Mouse (Mus musculus): ENCODE measurements around the gene Etv3. TPM values are rescaled to one million over a fixed set of nuclear protein-coding genes. Genes with fewer than 3 reads are reported as not detected.

The Etv3 gene
- total and polyA plus RNA-seq, 3 experiments = 7.4 to 10.4 TPM; not detected in 1

DNA sequence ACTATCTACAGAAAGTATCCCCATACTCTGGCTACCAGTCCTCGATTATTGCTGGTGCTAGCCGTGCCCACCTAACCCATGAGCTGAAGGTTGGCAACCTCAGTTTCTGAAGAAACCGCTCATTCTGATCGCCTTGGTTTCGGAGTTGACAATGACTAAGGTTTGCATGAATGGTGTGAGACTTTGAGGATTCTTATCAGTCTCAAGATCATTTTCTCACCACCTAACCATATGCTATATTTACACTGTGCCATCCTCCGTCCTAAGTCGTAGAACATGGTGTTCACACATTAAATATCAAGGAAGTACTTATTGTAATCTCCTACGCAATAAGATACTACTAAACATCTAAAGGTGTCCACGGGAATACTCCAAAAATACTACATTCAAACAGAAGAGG lies 1.5 kb upstream of the Etv3 start:
- H3K79me2 ChIP-seq (ENCODE audit: control insufficient read depth, insufficient read depth, low read length, poor library complexity) = peaks cover 11% of the 10 kb centered on the region
- peaks cover 2 to 6% of the 10 kb centered on the region in 2 experiments; a peak in 3 of 4 replicates for H3K4me1 ChIP-seq (ENCODE audit: control insufficient read depth in 1 of 2, insufficient read depth in 2 of 2, low read length in 2 of 2)

DNA sequence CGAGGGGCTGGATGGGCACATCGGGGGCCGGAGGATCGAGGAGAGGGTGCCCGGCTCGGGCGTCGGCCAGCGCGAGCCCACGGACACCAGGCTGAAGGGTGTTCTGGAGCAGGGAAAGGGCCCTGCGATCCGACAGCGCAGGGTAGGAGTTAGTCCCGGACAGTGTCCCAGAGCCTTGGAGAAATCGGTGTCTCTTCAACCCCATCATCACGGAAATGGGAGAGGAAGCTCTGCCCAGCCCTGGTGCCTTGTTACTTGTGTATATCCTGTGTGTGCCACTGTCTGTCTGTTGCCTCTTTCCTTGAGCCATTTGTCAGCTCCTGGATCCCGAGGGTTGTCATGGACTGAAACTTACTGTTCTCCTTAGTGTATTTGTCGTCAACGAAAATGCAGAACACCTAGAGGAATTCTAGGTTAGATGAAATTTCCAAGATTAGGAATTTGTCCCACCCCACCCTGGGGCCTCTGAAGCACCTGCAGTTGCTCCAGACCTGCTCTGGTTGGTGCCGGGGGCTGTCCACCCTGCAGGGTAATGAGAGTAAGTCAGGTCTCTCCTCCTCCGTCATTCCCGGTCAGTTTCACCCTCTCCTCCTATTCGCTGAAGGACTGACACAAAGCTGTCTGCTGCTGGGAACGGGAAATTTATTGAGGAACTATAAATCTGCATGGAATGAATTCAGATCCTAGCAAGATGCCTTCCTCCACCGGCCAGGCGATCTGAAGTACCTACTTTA lies 797 bp downstream of the Etv3 start:
- peaks cover 0 to 2% of the 10 kb centered on the region in 2 experiments for H3K27me3 ChIP-seq (ENCODE audit: control insufficient read depth in 1 of 2, insufficient read depth in 2 of 2, low read length in 2 of 2)
- H3K36me3 ChIP-seq (ENCODE audit: control insufficient read depth in 1 of 2, insufficient read depth in 2 of 2, low read length in 2 of 2) = peaks cover 3 to 9% of the 10 kb centered on the region in 2 experiments; a peak in 3 of 4 replicates
- DNase-seq (ENCODE audit: low read depth, low spot score) = peak; percentile 50
- TF ChIP-seq TBP (IDR thresholded peaks at IDR 0.05; ENCODE audit: low read depth, low read length) (no peak), SIN3A (IDR thresholded peaks at IDR 0.05; ENCODE audit: low read length) (peak; percentile 7; the same call in 1 of the 2 replicates)
- peak overlapping the region; percentile 88 for H3K9ac ChIP-seq (ENCODE audit: control insufficient read depth, low read depth, low read length, poor library complexity, severe bottlenecking)
- H3K9me3 ChIP-seq (replicated peaks; ENCODE audit: insufficient read depth, low read length) = no peaks in the 10 kb centered on the region
- H3K4me1 ChIP-seq (ENCODE audit: control insufficient read depth in 1 of 2, insufficient read depth in 2 of 2, low read length in 2 of 2) = peaks cover 2 to 10% of the 10 kb centered on the region in 2 experiments; a peak in 3 of 4 replicates
- H3K4me3 ChIP-seq (ENCODE audit: control insufficient read depth in 1 of 2, insufficient read depth in 1 of 2, low read depth in 2 of 2, low read length in 2 of 2) = peak overlapping the region; percentile 71 to 90
- H3K27ac ChIP-seq (ENCODE audit: control insufficient read depth, low read depth, low read length) = no peak overlapping the region; the same call in 1 of the 2 replicates
- peaks cover 11% of the 10 kb centered on the region for H3K79me2 ChIP-seq (ENCODE audit: control insufficient read depth, insufficient read depth, low read length, poor library complexity)

More for the DNA sequence above, 1.5 kb upstream of the Etv3 start:
- no peak overlapping the region for H3K4me3 ChIP-seq (ENCODE audit: control insufficient read depth in 1 of 2, insufficient read depth in 1 of 2, low read depth in 2 of 2, low read length in 2 of 2)
- no peak overlapping the region for H3K27ac ChIP-seq (ENCODE audit: control insufficient read depth, low read depth, low read length)
- no peak overlapping the region for H3K9ac ChIP-seq (ENCODE audit: control insufficient read depth, low read depth, low read length, poor library complexity, severe bottlenecking)
- TF ChIP-seq CHD2 (IDR thresholded peaks at IDR 0.05; ENCODE audit: low read length) (no peak), SIN3A (IDR thresholded peaks at IDR 0.05; ENCODE audit: low read length) (no peak), ZKSCAN1 (IDR thresholded peaks at IDR 0.05; ENCODE audit: low read depth, low read length) (no peak), USF2 (IDR thresholded peaks at IDR 0.05; ENCODE audit: borderline replicate concordance in 1 of 2, insufficient read depth in 1 of 2, low read depth in 1 of 2, low read length in 2 of 2) (no peak)
- peaks cover 0 to 5% of the 10 kb centered on the region in 2 experiments; a peak in 2 of 4 replicates for H3K36me3 ChIP-seq (ENCODE audit: control insufficient read depth in 1 of 2, insufficient read depth in 2 of 2, low read length in 2 of 2)
- peaks cover 3 to 14% of the 10 kb centered on the region in 2 experiments for H3K27me3 ChIP-seq (ENCODE audit: control insufficient read depth in 1 of 2, insufficient read depth in 2 of 2, low read length in 2 of 2)
- no peaks in the 10 kb centered on the region for H3K9me3 ChIP-seq (replicated peaks; ENCODE audit: insufficient read depth, low read length)
- no peak for DNase-seq (ENCODE audit: low read depth, low spot score)

DNA sequence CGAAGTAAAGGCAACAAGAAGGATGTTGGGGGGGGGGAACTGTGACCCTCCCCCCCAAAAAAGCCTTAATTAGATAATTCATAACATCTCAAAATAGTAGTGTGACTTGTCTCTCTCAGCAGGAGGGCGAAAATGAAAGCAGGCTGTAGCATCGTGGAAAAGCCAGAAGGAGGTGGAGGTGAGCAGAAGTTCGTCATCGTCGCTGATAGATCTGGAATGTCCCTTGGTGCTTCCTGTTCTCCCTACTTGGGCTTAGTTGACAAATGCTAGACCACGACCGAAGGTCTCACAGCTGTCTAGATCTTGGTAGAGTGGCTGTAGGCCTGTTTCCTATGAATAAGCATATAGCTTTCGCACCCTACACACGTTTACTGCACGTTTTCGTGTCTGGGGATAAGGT lies 1.9 kb downstream of the Etv3 start:
- peaks cover 2 to 10% of the 10 kb centered on the region in 2 experiments; a peak in 3 of 4 replicates for H3K4me1 ChIP-seq (ENCODE audit: control insufficient read depth in 1 of 2, insufficient read depth in 2 of 2, low read length in 2 of 2)
- H3K9ac ChIP-seq (ENCODE audit: control insufficient read depth, low read depth, low read length, poor library complexity, severe bottlenecking) = no peak overlapping the region
- H3K79me2 ChIP-seq (ENCODE audit: control insufficient read depth, insufficient read depth, low read length, poor library complexity) = peaks cover 11% of the 10 kb centered on the region
- peaks cover 0 to 2% of the 10 kb centered on the region in 2 experiments; a peak in 3 of 4 replicates for H3K27me3 ChIP-seq (ENCODE audit: control insufficient read depth in 1 of 2, insufficient read depth in 2 of 2, low read length in 2 of 2)
- H3K27ac ChIP-seq (ENCODE audit: control insufficient read depth, low read depth, low read length) = no peak overlapping the region
- no peak for DNase-seq (ENCODE audit: low read depth, low spot score)
- H3K4me3 ChIP-seq (ENCODE audit: control insufficient read depth in 1 of 2, insufficient read depth in 1 of 2, low read depth in 2 of 2, low read length in 2 of 2) = no peak overlapping the region
- TF ChIP-seq KAT2A (conservative IDR thresholded peaks at IDR 0.05; ENCODE audit: low read depth, low read length) (no peak), UBTF (IDR thresholded peaks at IDR 0.05; ENCODE audit: borderline replicate concordance, insufficient read depth, low read depth, low read length) (no peak)
- H3K9me3 ChIP-seq (replicated peaks; ENCODE audit: insufficient read depth, low read length) = no peaks in the 10 kb centered on the region
- H3K36me3 ChIP-seq (ENCODE audit: control insufficient read depth in 1 of 2, insufficient read depth in 2 of 2, low read length in 2 of 2) = peaks cover 3 to 9% of the 10 kb centered on the region in 2 experiments; a peak in 3 of 4 replicates
